Mouse (Mus musculus): Measurements from ENCODE around the gene Pdcl.

DNA sequence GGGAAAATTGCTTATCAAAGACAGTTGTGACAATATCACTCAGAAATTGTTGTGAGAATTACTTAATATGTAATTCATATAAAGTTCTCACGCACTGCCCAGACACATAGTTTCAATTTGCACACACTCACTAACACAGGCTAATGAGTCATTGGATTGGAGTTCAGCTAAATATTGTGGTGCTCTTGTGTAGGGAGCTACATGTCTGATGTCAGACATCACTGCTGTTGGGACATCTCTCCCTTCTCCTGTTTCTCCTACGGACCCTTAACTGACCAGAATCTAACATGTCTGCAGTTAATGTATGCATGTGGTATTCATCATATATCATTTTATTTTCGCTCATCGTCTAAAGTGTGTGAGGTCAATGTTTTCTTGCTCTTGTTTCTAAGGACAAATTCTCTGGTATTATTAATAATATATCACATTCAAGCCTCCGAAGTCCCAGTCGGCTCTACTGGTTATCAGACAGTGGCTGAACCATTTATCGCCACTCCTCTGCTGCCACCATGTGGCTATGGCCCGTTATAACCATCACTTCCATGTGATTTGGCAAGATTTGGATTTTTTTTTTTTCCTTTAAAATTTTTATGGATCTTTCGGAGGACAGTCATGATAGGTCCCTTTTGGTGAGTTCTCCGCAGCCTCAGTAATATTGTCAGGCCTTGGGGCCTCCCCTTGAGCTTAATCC is 20.5 kb downstream of the Pdcl start:
- TF ChIP-seq POLR2A (IDR thresholded peaks at IDR 0.05; ENCODE audit: borderline replicate concordance, insufficient read depth, low read length), result no peak
- peak; percentile 62 for TF ChIP-seq CTCF (IDR thresholded peaks at IDR 0.05; ENCODE audit: borderline replicate concordance, insufficient read depth, low read depth, low read length)

All from cerebellum, adult 2 months (tissue).